Mouse (Mus musculus) limb, embryonic 14.5 days (tissue): ENCODE data around the gene Ank2. TPM values are rescaled to one million over a fixed set of nuclear protein-coding genes. Genes with fewer than 3 reads are reported as not detected.

Experiments used
- ATAC-seq: fragments of 200-750 bp; cut with Nextera tagmentation; 2 replicates; pipeline ENCODE4 v1.8.0; 2017; ENCODE audit warnings: low read depth, moderate number of reproducible peaks, moderate TSS enrichment; ENCODE audit not compliant: low FRiP score
- DNase-seq: peaks from one replicate; pipeline ENCODE4 v3.0.0-alpha.2; 2015; ENCODE audit warnings: low spot score
- H3K27ac ChIP-seq: fragments of 300-500 bp; sonication (generic); replicated peaks from 2 replicates; pipeline ENCODE4 v1.5.1; 2014; ENCODE audit warnings: low read depth, mild to moderate bottlenecking, low read length, moderate library complexity, mixed read lengths
- H3K27me3 ChIP-seq: fragments of 300-500 bp; sonication (generic); 2 replicates; pipeline ENCODE4 v1.6.1; 2014; ENCODE audit warnings: low read length, mixed read lengths; ENCODE audit not compliant: control insufficient read depth, insufficient read depth
- H3K36me3 ChIP-seq: fragments of 300-500 bp; sonication (generic); 2 replicates; pipeline ENCODE4 v1.6.1; 2014; ENCODE audit warnings: mild to moderate bottlenecking, low read length, moderate library complexity, mixed read lengths; ENCODE audit not compliant: control insufficient read depth, insufficient read depth
- H3K4me1 ChIP-seq: fragments of 300-500 bp; sonication (generic); 2 replicates; pipeline ENCODE4 v1.6.1; 2014; ENCODE audit warnings: antibody characterized with exemption, low read length, mixed read lengths; ENCODE audit not compliant: control insufficient read depth, insufficient read depth
- H3K4me2 ChIP-seq: fragments of 300-500 bp; sonication (generic); replicated peaks from 2 replicates; pipeline ENCODE4 v1.6.1; 2014; ENCODE audit warnings: low read depth, mild to moderate bottlenecking, low read length, moderate library complexity; ENCODE audit not compliant: severe bottlenecking
- H3K4me3 ChIP-seq: fragments of 300-500 bp; sonication (generic); replicated peaks from 2 replicates; pipeline ENCODE4 v1.5.1; 2014; ENCODE audit warnings: low read length
- H3K9ac ChIP-seq: fragments of 300-500 bp; sonication (generic); 2 replicates; pipeline ENCODE4 v1.6.1; 2014; ENCODE audit warnings: mild to moderate bottlenecking, low read depth, low read length, moderate library complexity; ENCODE audit not compliant: severe bottlenecking
- H3K9me3 ChIP-seq: fragments of 300-500 bp; sonication (generic); 2 replicates; pipeline ENCODE4 v1.6.1; 2016; ENCODE audit warnings: low read length; ENCODE audit not compliant: control insufficient read depth
- POLR2A ChIP-seq: fragments of 200-500 bp; IDR thresholded peaks from 2 replicates; pipeline ENCODE4 v1.8.0; 2012; ENCODE audit warnings: inconsistent platforms, mild to moderate bottlenecking, moderate library complexity, borderline replicate concordance; ENCODE audit not compliant: insufficient read depth, insufficient read length; ENCODE audit errors: extremely low read depth
- WGBS: fragments of 180-500 bp; shearing (Covaris S2); extraction: QIAGEN DNeasy Blood & Tissue Kit; methylation state at CpG from one replicate; pipeline ENCODE4 v1.1.7; 2014; 5-methylcytosine and 5-hydroxymethylcytosine counted together
- polyA plus RNA-seq, 2 experiments: library from polyadenylated mRNA; depleted of rRNA in 1 of 2; stranded (reverse) in 1 of 2; unstranded in 1 of 2; fragments of >200 nt; fragmentation: Nextera tagmentation in 1 of 2; extraction: Ambion mirVana in 1 of 2; gene quantifications; 2 replicates each; pipeline versions ENCODE4 v1.2.1 to v1.2.3; 2012 to 2014

Gene Ank2
- polyA plus RNA-seq, 2 experiments = 33.0 to 41.6 TPM

- ATAC-seq (peak; percentile 32; the same call in 1 of the 2 replicates), DNase-seq (peak; percentile 40)
- Histone ChIP-seq H3K4me1 (peaks cover 9% of the 10 kb centered on the region; the same call in 1 of the 2 replicates), H3K36me3 (no peaks in the 10 kb centered on the region), H3K9ac (peak overlapping the region; percentile 12; the same call in 1 of the 2 replicates), H3K4me3 (peak overlapping the region; percentile 22), H3K27me3 (no peaks in the 10 kb centered on the region), H3K4me2 (peak overlapping the region; percentile 57), H3K27ac (no peak overlapping the region), H3K9me3 (no peaks in the 10 kb centered on the region)
- WGBS = 5% methylated on average over 26 of the region's 26 CpGs
- TF ChIP-seq POLR2A = no peak
Measured at GRCm38 (mm10) chr3:127225799-127226730, 273.1 kb downstream of the Ank2 start.

GRCm38 (mm10) chr3:127225167-127225798, 273.9 kb downstream of the Ank2 start:
- Histone ChIP-seq H3K9me3 (no peaks in the 10 kb centered on the region), H3K27me3 (no peaks in the 10 kb centered on the region), H3K4me3 (peak overlapping the region; percentile 22), H3K9ac (peak overlapping the region; percentile 12; the same call in 1 of the 2 replicates), H3K36me3 (no peaks in the 10 kb centered on the region), H3K27ac (no peak overlapping the region), H3K4me2 (peak overlapping the region; percentile 57), H3K4me1 (peaks cover 9% of the 10 kb centered on the region; the same call in 1 of the 2 replicates)
- TF ChIP-seq POLR2A = no peak
- ATAC-seq (no peak), DNase-seq (no peak)
- 17% methylated on average over 16 of the region's 16 CpGs for WGBS

GRCm38 (mm10) chr3:127224315-127225166, 274.6 kb downstream of the Ank2 start:
- ATAC-seq = no peak
- no peak overlapping the region for H3K27ac ChIP-seq
- DNase-seq = no peak
- no peak for TF ChIP-seq POLR2A
- H3K4me2 ChIP-seq = no peak overlapping the region
- no peaks in the 10 kb centered on the region for H3K36me3 ChIP-seq
- H3K4me1 ChIP-seq = peaks cover 9% of the 10 kb centered on the region; the same call in 1 of the 2 replicates
- no peak overlapping the region for H3K9ac ChIP-seq
- WGBS = 67% methylated on average over 13 of the region's 13 CpGs
- no peaks in the 10 kb centered on the region for H3K27me3 ChIP-seq
- H3K9me3 ChIP-seq = no peaks in the 10 kb centered on the region
- no peak overlapping the region for H3K4me3 ChIP-seq

GRCm38 (mm10) chr3:127222086-127222485, 277.1 kb downstream of the Ank2 start:
- no peak for DNase-seq
- Histone ChIP-seq H3K4me3 (no peak overlapping the region), H3K9me3 (no peaks in the 10 kb centered on the region), H3K27me3 (no peaks in the 10 kb centered on the region), H3K9ac (no peak overlapping the region), H3K4me2 (no peak overlapping the region), H3K27ac (no peak overlapping the region), H3K36me3 (no peaks in the 10 kb centered on the region), H3K4me1 (peaks cover 9% of the 10 kb centered on the region; the same call in 1 of the 2 replicates)
- TF ChIP-seq POLR2A = no peak
- WGBS = 80% methylated on average over 2 of the region's 2 CpGs
- no peak for ATAC-seq

- Histone ChIP-seq H3K27me3 (no peaks in the 10 kb centered on the region), H3K9me3 (no peaks in the 10 kb centered on the region), H3K27ac (no peak overlapping the region), H3K36me3 (no peaks in the 10 kb centered on the region), H3K9ac (no peak overlapping the region), H3K4me3 (no peak overlapping the region), H3K4me1 (peaks cover 5% of the 10 kb centered on the region; the same call in 1 of the 2 replicates), H3K4me2 (no peak overlapping the region)
- WGBS = 89% methylated on average over 9 of the region's 9 CpGs
- ATAC-seq (no peak), DNase-seq (no peak)
- no peak for TF ChIP-seq POLR2A
Measured at GRCm38 (mm10) chr3:127220859-127221258, 278.3 kb downstream of the Ank2 start.
